Mouse (Mus musculus): Measurements from ENCODE around the gene Nfe2l1. TPM values are rescaled to one million over a fixed set of nuclear protein-coding genes. Genes with fewer than 3 reads are reported as not detected.
"Not testable (repeated sequence)": the region's sequence is repeated elsewhere in the genome, so short reads cannot be mapped to it uniquely, and the experiment has no call there.

Gene Nfe2l1
- total RNA-seq, 1 experiment from 2014 or later = 53.8 TPM

DNA sequence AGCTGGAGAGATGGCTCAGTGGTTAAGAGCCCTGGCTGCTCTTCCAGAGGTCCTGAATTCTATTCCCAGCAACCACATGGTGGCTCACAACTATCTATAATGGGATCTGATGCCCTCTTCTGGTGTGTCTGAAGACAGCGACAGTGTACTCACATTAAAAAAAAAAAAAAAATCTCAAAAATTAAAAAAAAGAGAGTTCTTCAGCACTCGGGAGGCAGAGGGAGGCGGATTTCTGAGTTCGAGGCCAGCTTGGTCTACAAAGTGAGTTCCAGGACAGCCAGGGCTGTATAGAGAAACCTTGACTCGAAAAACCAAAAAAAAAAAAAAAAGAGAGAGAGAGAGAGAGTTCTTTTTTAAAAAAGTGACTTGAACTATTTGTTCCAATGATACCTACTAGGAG lies 19.4 kb upstream of the Nfe2l1 start:
- not testable (repeated sequence) for ATAC-seq (ENCODE audit: extremely low read depth, insufficient number of reproducible peaks, low FRiP score, poor library complexity, severe bottlenecking)

DNA sequence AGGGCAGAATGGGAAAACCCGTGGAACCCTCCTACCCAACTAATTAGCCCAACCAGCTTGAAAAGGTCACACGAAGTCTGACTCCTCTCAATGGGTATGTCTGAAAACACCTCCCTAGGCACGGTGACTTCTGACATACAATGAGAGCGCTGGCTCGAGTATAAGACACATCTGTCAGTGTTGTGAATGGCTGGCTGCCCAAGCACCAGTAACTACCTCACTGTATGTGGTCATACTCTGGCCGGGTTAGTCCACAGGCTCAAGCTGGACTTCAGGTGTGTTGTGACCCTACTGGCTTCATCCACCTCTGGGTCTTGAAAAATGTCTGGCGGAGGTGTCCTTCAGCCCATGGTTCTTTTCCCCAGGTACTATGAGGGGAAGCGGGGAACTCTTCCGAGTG lies 18.9 kb upstream of the Nfe2l1 start:
- ATAC-seq (ENCODE audit: extremely low read depth, insufficient number of reproducible peaks, low FRiP score, poor library complexity, severe bottlenecking) = no peak

DNA sequence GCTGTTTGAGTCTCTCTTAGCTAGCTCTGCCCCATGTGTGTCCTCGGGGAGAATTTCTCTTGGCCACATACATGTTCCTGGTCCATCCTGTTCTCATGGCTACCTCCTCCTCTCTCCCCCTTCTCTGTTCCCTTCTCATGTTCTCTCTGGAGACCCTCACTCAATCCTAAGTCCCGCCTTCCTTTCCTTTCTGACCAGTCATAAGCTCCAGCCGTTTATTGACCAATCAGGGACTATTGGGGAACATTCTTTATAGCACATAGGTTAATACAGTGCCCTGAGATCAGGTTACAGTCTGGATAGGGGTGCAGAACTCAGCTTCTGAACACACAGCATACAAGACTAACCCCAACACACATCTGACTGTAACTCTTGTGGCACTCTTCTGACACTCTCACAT lies 17.5 kb upstream of the Nfe2l1 start:
- no peak for ATAC-seq (ENCODE audit: extremely low read depth, insufficient number of reproducible peaks, low FRiP score, poor library complexity, severe bottlenecking)

DNA sequence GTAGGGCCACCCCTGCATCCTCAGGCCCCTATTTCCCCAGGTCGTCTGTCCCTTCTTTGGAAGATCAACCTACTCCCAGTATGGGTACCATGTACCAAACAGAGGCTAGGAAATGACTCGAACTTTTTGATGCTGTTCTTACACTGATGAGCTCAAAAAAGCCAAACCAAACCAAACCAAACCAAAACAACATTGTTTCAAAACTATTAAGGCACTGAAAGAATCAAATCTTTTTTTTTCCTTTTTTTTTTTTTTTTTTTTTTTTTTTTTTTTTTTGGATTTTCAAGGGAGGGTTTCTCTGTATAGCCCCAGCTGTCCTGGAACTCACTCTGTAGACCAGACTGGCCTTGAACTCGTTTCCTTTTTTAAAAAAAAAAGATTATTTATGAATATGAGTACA lies 13.9 kb upstream of the Nfe2l1 start:
- no peak for ATAC-seq (ENCODE audit: extremely low read depth, insufficient number of reproducible peaks, low FRiP score, poor library complexity, severe bottlenecking)

DNA sequence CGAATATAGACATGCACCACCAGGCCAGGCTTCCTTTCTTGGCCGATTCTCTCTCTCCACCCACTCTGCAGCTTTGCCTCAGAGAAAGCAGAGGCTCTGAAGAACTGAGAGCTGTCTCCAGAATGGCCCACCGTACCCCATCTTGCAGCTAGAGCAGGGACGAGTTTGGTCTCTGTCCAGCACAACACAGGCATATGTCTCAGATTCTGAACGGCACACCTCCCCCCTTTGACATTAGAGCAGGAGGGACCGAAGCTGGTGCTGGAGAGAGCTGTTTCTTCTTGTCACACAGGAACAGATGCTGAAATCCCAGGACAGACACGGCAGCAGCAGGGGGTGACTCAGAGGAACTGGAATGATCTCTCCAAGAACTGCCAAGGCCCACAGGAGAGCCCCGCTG lies 10.5 kb upstream of the Nfe2l1 start:
- ATAC-seq (ENCODE audit: extremely low read depth, insufficient number of reproducible peaks, low FRiP score, poor library complexity, severe bottlenecking) = no peak

DNA sequence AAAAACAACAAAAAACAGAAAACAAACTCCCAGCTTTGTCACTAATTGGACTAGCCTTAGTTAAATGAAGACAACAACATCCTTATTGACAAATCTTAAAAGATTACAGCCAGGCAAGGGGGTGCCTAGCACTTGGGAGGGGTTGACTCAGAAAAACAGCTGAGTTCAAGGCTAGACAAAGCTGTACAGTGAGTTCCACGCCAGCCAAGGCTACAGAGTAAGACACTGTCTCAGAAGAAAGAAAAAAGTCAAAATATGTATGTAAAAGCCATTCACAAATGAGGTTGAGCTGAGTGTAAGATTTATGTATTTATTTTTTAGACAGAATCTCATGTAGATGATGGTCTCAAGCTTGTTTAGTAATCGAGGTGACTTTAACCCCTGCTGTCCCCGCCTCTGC lies 10.1 kb upstream of the Nfe2l1 start:
- ATAC-seq (ENCODE audit: extremely low read depth, insufficient number of reproducible peaks, low FRiP score, poor library complexity, severe bottlenecking) = no peak

DNA sequence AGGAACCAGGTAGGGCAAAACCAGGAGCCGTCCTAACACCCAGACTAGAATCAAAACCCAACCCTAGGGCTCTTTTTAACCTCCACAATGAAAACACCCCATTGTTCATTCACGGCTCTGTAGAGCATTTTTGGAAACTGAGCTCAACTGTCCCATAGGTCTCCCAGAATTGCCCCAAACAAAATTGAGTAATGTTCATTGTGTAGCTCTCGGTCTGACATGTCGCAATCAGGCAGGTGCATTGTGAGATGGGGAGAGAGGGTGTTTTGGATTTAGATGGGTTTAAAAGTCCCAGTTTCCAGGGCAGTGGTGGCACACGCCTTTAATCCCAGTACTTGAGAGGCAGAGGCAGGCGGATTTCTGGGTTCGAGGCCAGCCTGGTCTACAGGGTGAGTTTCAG lies 9.7 kb upstream of the Nfe2l1 start:
- no peak for ATAC-seq (ENCODE audit: extremely low read depth, insufficient number of reproducible peaks, low FRiP score, poor library complexity, severe bottlenecking)

DNA sequence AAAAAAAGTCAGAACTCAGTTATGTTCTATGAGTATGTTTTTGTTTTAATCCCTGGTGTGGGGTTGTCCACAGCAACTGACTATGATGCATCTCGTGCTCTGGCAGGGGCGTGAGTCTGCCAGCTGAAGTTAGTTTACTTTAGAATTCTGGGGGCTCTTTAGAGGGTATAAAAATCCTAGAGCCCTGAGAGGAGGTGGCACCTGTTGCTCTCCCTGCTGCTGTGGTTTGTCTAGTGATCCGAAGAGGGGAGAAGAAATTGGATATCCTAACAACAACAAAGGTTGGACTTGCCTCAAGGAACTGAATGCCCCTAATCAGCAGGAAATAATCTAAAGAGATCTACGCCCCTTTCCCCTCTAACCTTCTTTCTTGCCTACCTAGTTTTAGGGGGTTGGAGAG lies 8.6 kb upstream of the Nfe2l1 start:
- ATAC-seq (ENCODE audit: extremely low read depth, insufficient number of reproducible peaks, low FRiP score, poor library complexity, severe bottlenecking) = no peak

DNA sequence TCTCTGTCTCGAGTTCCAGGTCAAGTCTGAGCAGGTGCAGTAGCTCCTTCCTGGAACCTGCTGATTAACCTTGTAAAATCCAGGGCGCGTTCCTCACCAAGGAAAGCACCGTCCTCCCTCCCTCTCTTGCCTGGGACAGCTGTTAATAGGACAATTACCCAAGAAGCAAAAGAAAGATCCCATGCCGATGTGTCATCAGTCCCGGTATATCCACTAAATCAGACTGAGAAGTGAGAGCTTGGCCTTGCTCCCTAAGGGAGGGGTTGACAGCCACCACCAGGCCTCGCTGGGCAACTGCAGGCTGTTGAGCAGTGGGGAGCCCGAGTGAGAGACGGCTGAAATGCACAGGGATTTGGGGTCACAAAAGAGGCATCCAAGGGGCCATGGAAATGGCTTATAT lies 7.5 kb upstream of the Nfe2l1 start:
- 0 out of 2 replicates have a peak, but pooled peaks have one; percentile 36 for ATAC-seq (ENCODE audit: extremely low read depth, insufficient number of reproducible peaks, low FRiP score, poor library complexity, severe bottlenecking)

DNA sequence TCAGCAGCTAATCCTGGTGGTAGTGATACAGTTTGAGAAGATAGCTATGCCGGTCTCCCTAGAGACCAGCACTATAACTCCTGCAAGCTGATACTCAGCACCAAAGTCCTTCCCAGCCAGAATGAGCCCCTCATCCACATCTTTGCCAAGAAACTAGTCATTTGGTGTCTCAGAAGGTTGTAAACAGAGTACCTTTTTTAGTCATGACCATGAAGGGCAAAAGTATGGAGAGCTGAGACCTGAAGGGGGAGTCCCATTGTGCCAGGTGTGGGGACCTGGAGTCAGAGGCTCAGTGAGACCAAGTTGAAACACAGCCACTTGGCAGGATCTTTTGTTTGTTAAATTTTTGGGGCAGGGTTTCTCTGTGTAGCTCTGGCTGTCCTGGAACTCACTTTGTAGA lies 4.4 kb upstream of the Nfe2l1 start:
- no peak for ATAC-seq (ENCODE audit: extremely low read depth, insufficient number of reproducible peaks, low FRiP score, poor library complexity, severe bottlenecking)

DNA sequence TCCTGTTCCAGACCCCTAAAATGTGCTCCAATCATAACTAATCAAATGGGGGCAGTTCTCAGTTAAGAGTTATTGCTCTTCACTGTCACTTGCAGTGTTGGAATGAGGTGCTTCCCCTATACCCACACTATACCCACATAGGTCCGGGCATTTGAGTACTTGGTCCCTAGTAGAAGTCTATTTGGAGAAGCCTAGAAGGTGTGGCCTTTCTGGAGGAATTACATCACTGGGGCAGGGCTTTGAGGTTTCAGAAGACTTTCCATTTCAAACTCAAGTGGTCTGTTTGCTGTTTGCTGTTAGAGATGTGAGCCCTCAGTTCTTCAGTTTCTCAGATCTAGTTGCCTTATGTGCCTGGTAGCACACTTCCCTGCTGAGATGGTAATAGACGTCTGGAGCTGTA lies 3.2 kb upstream of the Nfe2l1 start:
- ATAC-seq (ENCODE audit: extremely low read depth, insufficient number of reproducible peaks, low FRiP score, poor library complexity, severe bottlenecking) = no peak

DNA sequence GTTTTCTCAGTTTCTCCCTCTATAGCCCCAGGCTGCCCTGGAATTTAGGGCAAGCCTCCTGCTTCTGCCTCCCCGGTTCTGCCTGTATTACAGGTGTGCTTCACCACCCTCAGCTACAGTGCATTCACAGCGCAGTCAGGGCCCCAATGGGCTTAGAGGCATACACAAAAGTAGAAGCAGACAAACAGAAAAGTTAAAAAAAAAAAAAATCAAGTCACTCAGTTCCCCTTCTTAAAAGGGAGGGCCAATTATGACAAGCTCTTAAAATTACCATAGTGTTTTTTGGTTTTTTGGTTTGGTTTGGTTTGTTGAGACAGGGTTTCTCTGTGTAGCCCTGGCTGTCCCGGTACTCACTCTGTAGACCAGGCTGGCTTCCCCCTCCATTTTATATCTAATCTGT lies 2.8 kb upstream of the Nfe2l1 start:
- no peak for ATAC-seq (ENCODE audit: extremely low read depth, insufficient number of reproducible peaks, low FRiP score, poor library complexity, severe bottlenecking)

DNA sequence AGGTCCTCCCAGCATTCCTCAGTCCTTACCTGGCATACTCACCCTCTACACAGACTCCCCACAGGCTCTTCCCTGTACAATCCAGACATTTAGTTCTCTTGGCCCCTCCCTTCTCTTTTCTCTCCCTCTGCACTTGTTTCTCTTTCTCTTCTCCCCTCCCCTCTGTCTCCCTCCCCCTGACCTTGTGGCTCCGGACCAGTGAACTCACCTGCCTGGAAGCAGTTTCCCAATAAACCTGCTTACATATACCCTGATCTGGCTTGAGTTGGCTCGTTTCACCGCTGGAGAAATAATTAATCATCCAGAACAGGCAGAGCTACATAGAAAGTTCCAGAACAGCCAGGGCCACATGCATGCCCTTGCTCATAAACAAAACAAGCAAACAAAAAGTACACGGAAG lies 1.7 kb upstream of the Nfe2l1 start:
- ATAC-seq (ENCODE audit: extremely low read depth, insufficient number of reproducible peaks, low FRiP score, poor library complexity, severe bottlenecking) = no peak

DNA sequence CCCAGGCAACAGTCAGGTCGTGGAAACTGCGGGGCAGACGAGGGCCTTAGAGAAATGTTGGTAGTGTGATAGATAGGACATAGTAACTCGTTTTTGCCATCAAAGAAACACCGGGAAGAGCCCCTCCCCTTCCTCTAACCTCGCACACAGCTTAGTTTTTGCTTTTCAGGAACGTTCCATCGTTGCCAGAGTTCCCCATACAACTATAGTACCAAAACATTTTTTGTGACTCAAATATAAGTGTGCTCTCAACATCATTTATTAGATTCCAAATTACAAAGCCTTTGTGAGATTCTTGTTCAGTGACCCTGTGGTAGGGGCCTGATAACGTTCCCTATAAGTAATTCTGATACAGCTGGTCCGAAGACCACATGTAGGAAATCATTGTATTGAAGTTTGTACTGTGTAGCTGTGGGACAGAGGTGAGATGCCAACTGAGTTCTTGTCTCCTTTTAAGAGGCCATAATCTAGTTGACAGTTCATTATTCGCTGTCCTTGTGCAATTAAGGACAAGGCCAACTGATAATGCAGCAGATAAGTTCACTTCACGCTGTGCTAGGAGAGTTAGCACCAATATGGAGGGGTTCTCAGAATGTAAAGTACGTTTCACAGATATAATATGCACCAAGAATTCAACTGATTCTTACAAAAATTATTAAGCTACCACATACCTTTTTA lies 910 bp upstream of the Nfe2l1 start:
- no peak for ATAC-seq (ENCODE audit: extremely low read depth, insufficient number of reproducible peaks, low FRiP score, poor library complexity, severe bottlenecking)

DNA sequence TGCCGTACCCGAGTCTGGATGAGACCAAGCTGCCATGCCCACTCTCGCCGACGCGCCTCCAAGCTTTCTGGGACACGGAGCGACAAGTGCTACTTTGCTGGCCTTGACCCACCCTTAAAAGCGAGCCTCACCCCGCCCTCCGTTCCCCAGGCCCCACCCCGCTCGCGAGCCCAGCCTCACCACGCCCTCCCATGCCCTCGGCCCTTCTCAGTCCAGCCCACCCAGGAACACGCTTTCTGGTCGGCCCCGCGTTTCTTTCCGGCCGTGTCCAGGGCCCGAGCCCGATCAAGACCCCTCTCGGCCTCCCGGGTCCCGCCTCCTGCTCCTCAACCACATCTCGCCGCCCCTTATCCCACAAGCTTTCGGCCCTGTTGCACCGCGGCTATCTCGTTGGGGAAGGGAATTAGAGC lies 360 bp downstream of the Nfe2l1 start:
- ATAC-seq (ENCODE audit: extremely low read depth, insufficient number of reproducible peaks, low FRiP score, poor library complexity, severe bottlenecking) = peak; percentile 28; the same call in 1 of the 2 replicates

DNA sequence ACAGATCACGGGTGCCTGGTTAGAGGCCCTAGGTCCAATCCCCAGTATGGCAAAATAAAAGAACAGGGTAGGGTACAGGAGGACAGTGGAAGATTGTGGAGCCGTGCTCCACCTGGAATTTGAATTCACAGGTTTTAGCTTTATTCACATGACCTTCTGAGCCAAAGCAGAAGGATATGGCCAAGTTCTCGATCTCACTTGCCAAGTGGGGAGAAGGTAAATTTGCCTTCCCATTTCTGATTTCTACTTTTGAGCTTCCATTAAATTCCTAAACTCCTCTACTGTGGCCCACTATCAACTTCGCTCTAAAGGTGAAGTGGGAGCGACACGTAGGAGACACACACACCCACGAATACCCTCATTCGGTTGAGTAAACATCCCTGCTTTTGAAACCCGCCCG lies 887 bp downstream of the Nfe2l1 start:
- no peak for ATAC-seq (ENCODE audit: extremely low read depth, insufficient number of reproducible peaks, low FRiP score, poor library complexity, severe bottlenecking)

DNA sequence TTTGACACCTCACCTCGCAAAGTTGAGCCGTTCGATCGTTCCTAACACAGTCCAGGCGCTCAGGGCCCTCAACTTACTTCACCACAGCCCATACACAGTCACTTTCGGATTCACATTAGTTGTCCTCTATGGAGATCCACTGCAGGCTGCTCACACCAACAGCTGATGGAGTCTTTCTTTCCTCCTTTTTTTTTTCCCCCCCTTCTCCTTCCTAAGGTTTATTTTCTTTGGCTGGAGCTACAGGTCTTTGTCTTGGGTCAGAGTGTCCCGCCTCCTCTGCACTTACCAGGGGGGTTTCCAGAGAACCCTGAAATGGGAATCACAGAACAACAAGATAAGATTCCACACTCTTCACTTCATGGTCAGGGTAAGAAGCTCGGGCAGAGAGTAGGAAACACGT lies 1.9 kb downstream of the Nfe2l1 start:
- ATAC-seq (ENCODE audit: extremely low read depth, insufficient number of reproducible peaks, low FRiP score, poor library complexity, severe bottlenecking) = no peak

DNA sequence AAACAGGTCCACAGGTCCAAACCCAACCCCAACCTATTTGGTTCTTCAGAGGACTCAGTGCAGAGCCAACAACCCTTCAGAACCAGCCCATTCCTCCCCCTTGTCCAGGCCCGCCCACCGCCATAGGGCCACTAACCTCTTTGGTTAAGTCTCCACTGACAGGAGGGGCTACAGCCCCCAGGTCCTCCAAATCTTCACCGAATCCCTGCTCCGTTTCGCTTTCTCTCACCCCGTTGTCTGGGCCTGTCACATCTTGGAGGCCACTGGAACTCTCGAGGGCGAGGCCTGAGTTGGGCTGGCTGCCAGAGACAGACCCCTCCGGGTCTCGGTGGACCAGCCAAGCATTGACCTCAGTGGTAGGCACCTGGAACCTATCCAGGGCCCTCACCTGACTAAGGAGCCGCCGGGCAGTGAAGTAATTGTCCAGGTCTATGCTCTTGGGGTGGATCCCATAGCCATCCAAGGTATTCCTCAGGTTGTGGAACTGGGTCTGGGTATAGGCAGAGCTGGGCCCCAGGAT lies 2.6 kb downstream of the Nfe2l1 start:
- no peak for ATAC-seq (ENCODE audit: extremely low read depth, insufficient number of reproducible peaks, low FRiP score, poor library complexity, severe bottlenecking)

DNA sequence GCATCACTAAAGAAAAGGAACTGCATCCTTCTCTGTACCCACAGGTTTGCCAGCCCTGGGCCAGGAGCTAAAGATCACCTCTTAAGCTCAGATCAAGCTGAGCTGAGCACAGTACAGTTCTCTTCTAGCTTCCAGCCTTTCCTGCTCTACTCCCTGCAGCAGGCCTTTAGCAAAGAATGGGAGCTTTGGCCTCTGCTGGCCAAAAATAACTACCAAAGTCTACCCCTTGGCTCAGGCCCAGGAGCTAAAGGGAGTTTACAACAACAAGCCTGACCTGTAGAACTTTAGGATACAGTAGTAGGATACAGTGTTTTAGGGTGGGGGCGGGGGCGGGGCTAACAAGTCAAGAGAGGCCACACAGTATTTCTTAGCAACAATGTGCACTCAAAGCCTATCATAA lies 3.3 kb downstream of the Nfe2l1 start:
- no peak for ATAC-seq (ENCODE audit: extremely low read depth, insufficient number of reproducible peaks, low FRiP score, poor library complexity, severe bottlenecking)

DNA sequence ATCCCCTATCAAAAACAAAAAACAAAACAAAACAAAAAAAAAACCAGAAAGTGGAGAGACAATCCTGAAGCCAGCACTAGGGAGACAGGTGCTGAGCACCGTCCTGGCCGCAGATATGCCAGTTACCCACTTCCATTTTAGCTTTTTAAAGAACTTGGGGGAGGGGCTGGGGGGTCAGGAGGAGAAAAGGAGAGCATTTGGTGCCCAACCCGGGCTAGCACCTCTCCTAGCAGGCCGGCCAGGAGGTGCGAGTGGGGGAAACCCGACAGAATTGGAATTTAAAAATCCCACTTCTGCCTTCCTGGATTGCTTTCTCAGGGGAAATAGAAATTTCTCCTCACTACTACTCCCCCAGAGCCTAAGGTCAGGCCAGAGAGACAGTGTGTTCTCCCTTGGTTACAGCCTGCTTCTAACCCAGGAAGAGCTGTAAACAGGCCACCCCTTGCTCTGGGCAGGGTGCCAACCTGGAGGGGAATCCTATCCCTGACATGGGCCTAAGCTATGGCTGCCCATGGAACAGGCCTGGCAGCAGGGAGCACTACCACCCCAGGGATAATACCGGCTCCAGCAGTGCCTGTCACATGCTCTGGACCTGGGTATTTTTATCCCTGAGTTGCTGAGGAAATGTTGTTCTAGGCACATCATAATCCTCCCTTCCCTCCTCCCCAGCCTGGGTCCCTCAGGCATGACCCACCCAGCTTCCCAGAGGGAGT lies 4.8 kb downstream of the Nfe2l1 start:
- ATAC-seq (ENCODE audit: extremely low read depth, insufficient number of reproducible peaks, low FRiP score, poor library complexity, severe bottlenecking) = no peak
